Mouse (Mus musculus): ENCODE results near the gene Aldh3b1. TPM values are rescaled to one million over a fixed set of nuclear protein-coding genes. Genes with fewer than 3 reads are reported as not detected.

Gene Aldh3b1
- polyA plus RNA-seq, 1 experiment from 2014 or later, result 0.84 TPM

DNA sequence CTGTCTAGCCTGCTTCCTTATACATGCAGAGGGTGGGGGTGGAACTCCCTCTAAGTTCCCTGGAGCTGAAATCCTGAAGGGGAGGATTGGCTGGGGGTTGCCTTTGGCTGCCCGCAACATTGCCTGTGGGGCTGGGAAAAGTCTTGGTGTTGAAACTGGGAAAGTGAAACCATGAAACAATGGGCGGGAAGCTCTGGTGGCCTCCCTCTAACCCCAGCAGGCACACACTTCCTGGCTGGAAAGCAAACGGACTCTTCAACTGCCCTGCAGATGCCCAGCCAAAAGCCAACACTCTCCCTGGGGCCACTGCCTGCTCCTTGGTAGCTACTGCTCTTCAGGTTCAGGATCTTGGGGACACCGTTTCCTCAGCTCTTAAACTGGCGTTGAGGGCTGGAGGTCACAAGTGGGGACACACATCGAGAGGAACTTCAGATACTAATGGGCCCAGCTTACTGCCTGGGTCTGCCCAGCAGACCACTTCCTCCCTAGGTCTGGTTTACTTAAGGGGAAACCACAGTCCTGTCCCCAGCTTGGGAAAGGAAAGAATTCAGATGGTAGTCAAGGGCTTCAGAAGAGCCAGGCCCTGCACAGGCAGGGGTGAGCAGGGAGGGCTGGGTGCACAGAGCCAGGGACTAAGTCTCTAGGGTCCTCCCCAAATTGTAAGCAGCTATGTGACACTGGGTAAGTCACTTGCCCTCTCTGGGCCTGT lies 24.2 kb downstream of the Aldh3b1 start:
- Histone ChIP-seq H3K27me3 (replicated peaks) (no peaks in the 10 kb centered on the region), H3K4me1 (peaks cover 13% of the 10 kb centered on the region), H3K36me3 (peaks cover 36% of the 10 kb centered on the region), H3K4me2 (replicated peaks) (peak overlapping the region; percentile 77), H3K4me3 (no peak overlapping the region), H3K9me3 (no peaks in the 10 kb centered on the region), H3K9ac (no peak overlapping the region), H3K27ac (no peak overlapping the region)
- WGBS, result 55% methylated on average over 6 of the region's 6 CpGs
- ATAC-seq (ENCODE audit: low FRiP score, low read depth), result no peak

GRCm38 (mm10) chr19:3904363-3904675 lies 25.3 kb downstream of the Aldh3b1 start:
- WGBS, result 67% methylated on average over 10 of the region's 10 CpGs
- Histone ChIP-seq H3K4me3 (no peak overlapping the region), H3K4me2 (replicated peaks) (no peak overlapping the region)

DNA sequence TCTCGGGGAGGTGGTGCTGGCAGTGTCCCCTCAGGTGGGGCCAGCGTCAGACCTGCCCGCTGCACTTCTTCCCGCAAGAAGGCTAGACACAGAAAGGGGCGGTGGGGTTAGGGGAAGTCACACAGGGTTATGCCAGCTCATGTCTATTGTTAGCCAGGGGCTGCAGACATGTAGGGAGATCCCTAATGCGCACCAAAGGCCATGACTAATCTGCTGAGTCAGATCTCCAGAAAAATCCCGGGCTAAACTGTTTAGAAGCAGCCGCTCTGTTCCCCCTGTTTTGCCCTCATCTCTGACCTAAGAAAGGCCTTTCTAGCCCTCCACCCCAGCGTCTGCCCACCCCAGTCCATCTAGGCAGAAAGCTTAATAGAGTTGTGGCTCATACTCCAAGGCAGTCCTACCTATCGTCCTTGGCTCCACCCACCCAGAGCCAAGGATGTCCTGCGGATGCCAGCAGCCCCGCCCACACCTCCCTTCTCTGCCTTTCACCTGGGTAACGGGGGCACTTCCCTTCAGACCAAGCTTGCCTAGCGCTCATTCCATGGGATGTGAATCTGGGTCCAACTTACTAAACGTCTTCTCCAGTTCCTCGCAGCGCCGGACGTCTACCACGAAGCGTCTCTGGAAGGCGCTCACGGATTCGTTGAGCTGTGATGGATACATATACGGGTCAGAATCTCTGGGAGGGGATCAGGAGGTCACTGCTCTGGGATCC lies 25.8 kb downstream of the Aldh3b1 start:
- H3K4me2 ChIP-seq (replicated peaks), result no peak overlapping the region
- 0 out of 2 replicates have a peak overlapping the region, but pooled peaks have one; percentile 13 for H3K9ac ChIP-seq
- peaks cover 13% of the 10 kb centered on the region for H3K4me1 ChIP-seq
- WGBS, result 67% methylated on average over 25 of the region's 25 CpGs
- no peaks in the 10 kb centered on the region for H3K9me3 ChIP-seq
- H3K4me3 ChIP-seq, result no peak overlapping the region
- peaks cover 20% of the 10 kb centered on the region for H3K36me3 ChIP-seq
- H3K27ac ChIP-seq, result no peak overlapping the region
- no peak for ATAC-seq (ENCODE audit: low FRiP score, low read depth)
- H3K27me3 ChIP-seq (replicated peaks), result no peaks in the 10 kb centered on the region

More at GRCm38 (mm10) chr19:3904363-3904675, 25.3 kb downstream of the Aldh3b1 start:
- Histone ChIP-seq H3K27ac (no peak overlapping the region), H3K36me3 (peaks cover 25% of the 10 kb centered on the region), H3K4me1 (peaks cover 13% of the 10 kb centered on the region), H3K27me3 (replicated peaks) (no peaks in the 10 kb centered on the region), H3K9ac (no peak overlapping the region), H3K9me3 (no peaks in the 10 kb centered on the region)
- ATAC-seq (ENCODE audit: low FRiP score, low read depth), result no peak

DNA sequence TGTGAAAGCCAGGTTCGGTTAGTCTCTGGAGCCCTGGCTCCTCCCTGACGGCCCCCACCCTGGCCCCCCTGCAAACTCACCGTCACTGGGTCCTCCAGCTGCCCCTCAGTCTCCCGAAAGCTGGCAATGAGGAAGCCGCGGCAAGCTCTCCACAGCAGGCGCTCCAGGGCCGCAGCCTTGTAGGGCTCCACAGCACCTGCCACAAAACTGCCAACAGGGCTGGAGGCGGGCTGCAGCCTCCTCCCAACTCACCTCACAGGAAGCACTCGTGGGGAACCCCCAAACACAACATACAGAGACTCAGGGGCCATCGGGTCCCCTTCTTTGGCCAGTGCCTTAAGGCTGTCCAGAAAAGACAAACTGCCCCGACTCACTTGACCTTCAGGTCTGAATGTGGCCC lies 26.6 kb downstream of the Aldh3b1 start:
- H3K27me3 ChIP-seq (replicated peaks), result no peaks in the 10 kb centered on the region
- WGBS, result 78% methylated on average over 12 of the region's 12 CpGs
- H3K9me3 ChIP-seq, result no peaks in the 10 kb centered on the region
- no peak overlapping the region for H3K4me2 ChIP-seq (replicated peaks)
- peaks cover 13% of the 10 kb centered on the region for H3K4me1 ChIP-seq
- H3K4me3 ChIP-seq, result no peak overlapping the region
- H3K36me3 ChIP-seq, result peaks cover 12% of the 10 kb centered on the region
- H3K27ac ChIP-seq, result no peak overlapping the region
- no peak overlapping the region for H3K9ac ChIP-seq
- ATAC-seq (ENCODE audit: low FRiP score, low read depth), result no peak

DNA sequence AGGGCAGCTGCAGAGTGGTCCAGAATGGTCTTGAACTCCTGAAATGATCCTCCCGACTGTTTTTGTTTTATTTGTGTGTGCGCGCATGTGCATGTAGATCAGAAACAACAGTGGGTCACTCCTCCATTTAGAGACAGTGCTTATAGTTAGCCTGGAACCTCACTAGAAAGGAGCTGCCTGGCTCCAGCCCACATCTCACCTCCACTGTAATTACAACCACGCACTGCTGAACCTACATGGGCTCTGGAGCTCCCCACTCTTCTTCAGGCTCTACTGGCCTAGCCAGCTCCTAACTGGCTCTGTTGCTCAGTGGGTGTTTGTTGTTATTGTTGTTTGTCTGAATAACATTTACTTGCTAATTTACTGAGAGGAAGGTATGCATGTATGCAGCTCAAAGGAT lies 30.0 kb downstream of the Aldh3b1 start:
- no peaks in the 10 kb centered on the region for H3K9me3 ChIP-seq
- H3K4me1 ChIP-seq, result peaks cover 17% of the 10 kb centered on the region
- peaks cover 26% of the 10 kb centered on the region for H3K36me3 ChIP-seq
- ATAC-seq (ENCODE audit: low FRiP score, low read depth), result no peak
- no peak overlapping the region for H3K27ac ChIP-seq
- WGBS, result 97% methylated on average over 4 of the region's 4 CpGs
- no peak overlapping the region for H3K4me2 ChIP-seq (replicated peaks)
- no peak overlapping the region for H3K9ac ChIP-seq
- no peak overlapping the region for H3K4me3 ChIP-seq
- no peaks in the 10 kb centered on the region for H3K27me3 ChIP-seq (replicated peaks)

- Histone ChIP-seq H3K9ac (no peak overlapping the region), H3K4me1 (peaks cover 20% of the 10 kb centered on the region), H3K4me2 (replicated peaks) (no peak overlapping the region), H3K4me3 (no peak overlapping the region), H3K9me3 (no peaks in the 10 kb centered on the region), H3K27me3 (replicated peaks) (no peaks in the 10 kb centered on the region), H3K27ac (no peak overlapping the region), H3K36me3 (peaks cover 32% of the 10 kb centered on the region)
- ATAC-seq (ENCODE audit: low FRiP score, low read depth), result no peak
- WGBS, result 79% methylated on average over 7 of the region's 7 CpGs
Observed at GRCm38 (mm10) chr19:3898952-3899351, 30.7 kb downstream of the Aldh3b1 start.

DNA sequence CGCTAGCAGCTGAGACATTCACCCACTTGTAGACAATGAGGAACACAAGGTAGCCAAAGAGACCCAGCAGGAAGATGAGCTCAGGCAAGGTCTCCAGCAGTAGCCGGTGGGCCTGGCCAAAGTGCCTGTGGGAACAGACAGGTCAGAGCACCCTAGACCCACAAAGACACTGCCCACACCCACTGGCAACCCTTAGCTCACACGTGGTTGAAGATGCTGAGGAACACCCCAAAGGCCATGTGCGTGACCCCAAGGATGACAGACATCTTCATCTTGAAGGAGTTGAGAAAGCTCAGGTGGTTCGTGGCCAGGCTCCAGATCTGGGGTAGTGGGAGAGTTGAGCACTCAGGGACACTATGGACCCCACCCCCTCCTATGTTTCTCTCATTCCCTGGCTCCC lies 32.1 kb downstream of the Aldh3b1 start:
- WGBS, result 93% methylated on average over 5 of the region's 5 CpGs
- Histone ChIP-seq H3K9ac (no peak overlapping the region), H3K4me2 (replicated peaks) (no peak overlapping the region), H3K27ac (no peak overlapping the region), H3K9me3 (no peaks in the 10 kb centered on the region), H3K27me3 (replicated peaks) (no peaks in the 10 kb centered on the region), H3K4me1 (peaks cover 20% of the 10 kb centered on the region), H3K4me3 (no peak overlapping the region), H3K36me3 (peaks cover 42% of the 10 kb centered on the region)
- no peak for ATAC-seq (ENCODE audit: low FRiP score, low read depth)

- Histone ChIP-seq H3K4me3 (no peak overlapping the region), H3K27me3 (replicated peaks) (no peaks in the 10 kb centered on the region), H3K9ac (no peak overlapping the region), H3K4me1 (peaks cover 20% of the 10 kb centered on the region), H3K36me3 (peaks cover 50% of the 10 kb centered on the region), H3K9me3 (no peaks in the 10 kb centered on the region), H3K4me2 (replicated peaks) (no peak overlapping the region), H3K27ac (no peak overlapping the region)
- 92% methylated on average over 10 of the region's 10 CpGs for WGBS
- no peak for ATAC-seq (ENCODE audit: low FRiP score, low read depth)
Observed at GRCm38 (mm10) chr19:3896208-3896607, 33.4 kb downstream of the Aldh3b1 start.

DNA sequence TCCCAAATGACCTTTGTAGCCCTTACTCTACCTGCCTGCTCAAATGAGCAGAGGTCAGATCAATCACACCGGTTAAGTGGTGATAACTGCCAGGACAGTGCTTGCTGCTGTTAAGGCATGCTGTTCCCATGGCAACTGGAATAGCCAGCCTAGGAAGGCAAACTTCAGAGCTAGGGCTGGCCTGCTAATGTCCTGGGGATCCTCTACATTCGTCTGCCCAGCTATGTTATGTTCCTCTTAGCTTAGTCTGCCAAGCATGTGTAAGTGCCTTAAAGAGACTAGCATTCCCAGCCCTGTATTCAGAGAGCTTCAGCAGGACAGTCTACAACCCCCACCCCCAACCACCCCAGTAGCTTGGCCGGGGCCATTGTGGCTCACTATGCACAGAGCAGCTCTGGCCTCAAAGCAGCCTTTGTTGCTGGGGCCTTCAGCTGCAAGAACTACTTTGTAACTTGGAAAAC lies 34.4 kb downstream of the Aldh3b1 start:
- Histone ChIP-seq H3K27ac (no peak overlapping the region), H3K36me3 (peaks cover 60% of the 10 kb centered on the region), H3K4me1 (peaks cover 20% of the 10 kb centered on the region), H3K4me3 (no peak overlapping the region), H3K27me3 (replicated peaks) (no peaks in the 10 kb centered on the region), H3K4me2 (replicated peaks) (0 out of 2 replicates have a peak overlapping the region, but pooled peaks have one; percentile 12), H3K9ac (no peak overlapping the region), H3K9me3 (no peaks in the 10 kb centered on the region)
- whole genome bisulfite sequencing, result 17% methylated on average over 3 of the region's 3 CpGs
- ATAC-seq (ENCODE audit: low FRiP score, low read depth), result peak; percentile 85

GRCm38 (mm10) chr19:3894294-3894693 lies 35.3 kb downstream of the Aldh3b1 start:
- 88% methylated on average over 2 of the region's 2 CpGs for WGBS
- Histone ChIP-seq H3K4me1 (peaks cover 20% of the 10 kb centered on the region), H3K27me3 (replicated peaks) (no peaks in the 10 kb centered on the region), H3K27ac (no peak overlapping the region), H3K9ac (no peak overlapping the region), H3K9me3 (no peaks in the 10 kb centered on the region), H3K4me2 (replicated peaks) (no peak overlapping the region), H3K4me3 (no peak overlapping the region), H3K36me3 (peaks cover 69% of the 10 kb centered on the region)
- no peak for ATAC-seq (ENCODE audit: low FRiP score, low read depth)

GRCm38 (mm10) chr19:3893545-3894116 lies 36.0 kb downstream of the Aldh3b1 start:
- ATAC-seq (ENCODE audit: low FRiP score, low read depth), result no peak
- H3K4me3 ChIP-seq, result no peak overlapping the region
- H3K4me1 ChIP-seq, result peaks cover 20% of the 10 kb centered on the region
- no peak overlapping the region for H3K4me2 ChIP-seq (replicated peaks)
- no peak overlapping the region for H3K9ac ChIP-seq
- WGBS, result 92% methylated on average over 4 of the region's 4 CpGs
- H3K27me3 ChIP-seq (replicated peaks), result no peaks in the 10 kb centered on the region
- H3K9me3 ChIP-seq, result no peaks in the 10 kb centered on the region
- peaks cover 75% of the 10 kb centered on the region for H3K36me3 ChIP-seq
- H3K27ac ChIP-seq, result no peak overlapping the region

DNA sequence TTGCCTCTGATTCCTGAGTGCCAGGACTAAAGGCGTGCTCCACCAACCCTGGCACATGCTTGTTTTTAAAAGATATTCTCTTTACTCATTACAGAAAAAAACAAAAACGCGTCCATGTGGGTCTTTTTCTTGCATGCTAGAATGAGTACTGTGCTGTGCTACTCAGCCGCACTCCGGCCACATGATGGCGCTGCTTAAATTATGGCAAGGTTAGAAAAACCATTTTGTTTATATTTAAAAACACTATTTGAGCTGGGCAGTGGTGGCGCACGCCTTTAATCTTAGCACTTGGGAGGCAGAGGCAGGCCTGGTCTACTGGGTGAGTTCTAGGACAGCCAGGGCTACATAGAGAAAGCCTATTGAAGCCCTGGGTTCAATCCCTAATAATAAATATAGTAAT lies 39.4 kb downstream of the Aldh3b1 start:
- 91% methylated on average over 8 of the region's 8 CpGs for WGBS
- peaks cover 75% of the 10 kb centered on the region for H3K36me3 ChIP-seq
- H3K4me3 ChIP-seq, result no peak overlapping the region
- H3K4me1 ChIP-seq, result peaks cover 8% of the 10 kb centered on the region
- no peaks in the 10 kb centered on the region for H3K27me3 ChIP-seq (replicated peaks)
- H3K4me2 ChIP-seq (replicated peaks), result no peak overlapping the region
- H3K9ac ChIP-seq, result no peak overlapping the region
- no peak for ATAC-seq (ENCODE audit: low FRiP score, low read depth)
- no peaks in the 10 kb centered on the region for H3K9me3 ChIP-seq
- no peak overlapping the region for H3K27ac ChIP-seq
